Mouse (Mus musculus) ES-Bruce4 (cell line): ENCODE measurements at regions not wholly inside any gene's neighbourhood (a gene's known extent, or its start where the extent isn't known, plus 50 kb on each side); places are given as distances from the start of the nearest gene placed in this dataset.

Experiments used
- CTCF ChIP-seq: IDR thresholded peaks from one replicate; pipeline ENCODE4 v1.8.1; 2011; ENCODE audit warnings: low read depth, low read length
- POLR2A ChIP-seq: IDR thresholded peaks from one replicate; pipeline ENCODE4 v1.8.1; 2011; ENCODE audit warnings: low read length; ENCODE audit not compliant: insufficient read depth

GRCm38 (mm10) chr17:81133227-81133626 is 68.3 kb upstream of the Thumpd2 start:
- TF ChIP-seq POLR2A (no peak), CTCF (no peak)
